In the genomic region with DNA sequence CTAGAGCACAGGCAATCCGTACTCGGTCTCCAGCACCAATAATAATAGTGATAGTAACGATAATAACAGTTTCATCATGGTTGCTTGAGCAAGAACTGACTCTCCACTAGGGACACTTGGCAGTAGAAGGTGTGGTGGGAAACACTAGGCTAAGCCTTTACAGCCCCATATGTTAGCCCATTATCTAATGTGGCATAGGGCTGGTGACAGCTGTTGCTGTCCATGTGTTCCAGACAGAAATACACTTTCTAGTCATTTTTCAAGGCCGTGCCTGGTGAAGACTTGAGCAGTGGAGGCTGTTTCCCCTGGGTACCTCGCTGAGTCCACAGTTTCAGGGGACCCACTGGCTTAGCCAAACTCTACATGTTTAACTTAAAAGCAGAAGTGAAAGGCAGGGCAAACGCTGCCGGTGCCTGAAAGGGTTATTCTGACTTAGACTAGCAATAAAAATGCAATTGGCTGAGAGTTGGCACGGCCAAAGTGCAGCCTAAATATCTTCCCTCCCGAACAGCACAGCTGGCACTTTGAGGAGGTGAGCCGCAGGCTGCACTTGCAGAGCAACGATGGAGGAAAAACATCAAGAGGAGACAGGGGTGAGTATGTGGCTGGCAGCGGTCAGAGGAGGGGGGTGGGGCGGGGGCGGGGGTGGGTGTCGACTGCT, we compare ENCODE assay signal across 10 mouse cellular contexts. TPM values are rescaled to one million over a fixed set of nuclear protein-coding genes. Genes with fewer than 3 reads are reported as not detected.
DNase-seq lines count a peak whose midpoint lies in the region; ATAC-seq lines count a peak whose summit lies in the region.
"Had no signal": no experiment of that assay in that cellular context is flagged by ENCODE, and none has a peak within 500 bp of the region (broad histone marks: within the 10 kb centered on the region; RNA-seq: fewer than 3 reads in every experiment).

No protein-coding gene starts in this region.

- 0 out of 2 replicates have a peak overlapping the region, but pooled peaks have one; percentile 0 for H3K27ac ChIP-seq in hindbrain, embryonic 10.5 days
- H3K27ac ChIP-seq in hindbrain, embryonic 14.5 days = no peak overlapping the region
- 0 out of 2 replicates have a peak overlapping the region, but pooled peaks have one; percentile 13 for H3K27ac ChIP-seq in limb, embryonic 12.5 days

- WGBS in hindbrain, embryonic 10.5 days = 61% methylated on average over 15 of the region's 15 CpGs
- 49% methylated on average over 15 of the region's 15 CpGs for WGBS in hindbrain, embryonic 14.5 days
- 29% methylated on average over 15 of the region's 15 CpGs for WGBS in limb, embryonic 12.5 days

- ATAC-seq in hindbrain, embryonic 14.5 days (ENCODE audit: low FRiP score) = no peak; the same call in 1 of the 2 replicates
- ATAC-seq in limb, embryonic 12.5 days (ENCODE audit: insufficient number of reproducible peaks, insufficient read depth, low FRiP score, low TSS enrichment, low read depth) = no peak

- H3K4me3 ChIP-seq in hindbrain, embryonic 10.5 days = no peak overlapping the region
- H3K4me3 ChIP-seq in hindbrain, embryonic 14.5 days (replicated peaks; ENCODE audit: low read length) = no peak overlapping the region
- 0 out of 2 replicates have a peak overlapping the region, but pooled peaks have one; percentile 6 for H3K4me3 ChIP-seq in limb, embryonic 12.5 days (replicated peaks)

- peaks cover 2% of the 10 kb centered on the region; the same call in 1 of the 2 replicates for H3K27me3 ChIP-seq in hindbrain, embryonic 10.5 days (ENCODE audit: insufficient read depth, poor library complexity, severe bottlenecking)
- no peaks in the 10 kb centered on the region for H3K27me3 ChIP-seq in hindbrain, embryonic 14.5 days (ENCODE audit: control insufficient read depth, insufficient read depth, low read length)
- H3K27me3 ChIP-seq in limb, embryonic 12.5 days = no peaks in the 10 kb centered on the region

- peaks cover 26% of the 10 kb centered on the region for H3K4me1 ChIP-seq in hindbrain, embryonic 10.5 days (replicated peaks)
- H3K4me1 ChIP-seq in hindbrain, embryonic 14.5 days (replicated peaks; ENCODE audit: control insufficient read depth, insufficient read depth, low read length) = no peaks in the 10 kb centered on the region; the same call in 1 of the 2 replicates
- H3K4me1 ChIP-seq in limb, embryonic 12.5 days (replicated peaks) = peaks cover 23% of the 10 kb centered on the region

- no peak overlapping the region for H3K4me2 ChIP-seq in hindbrain, embryonic 14.5 days (replicated peaks)
- H3K4me2 ChIP-seq in limb, embryonic 12.5 days = peak overlapping the region; percentile 42

- H3K9me3 ChIP-seq in hindbrain, embryonic 10.5 days = no peaks in the 10 kb centered on the region
- H3K9me3 ChIP-seq in hindbrain, embryonic 14.5 days (ENCODE audit: control insufficient read depth, low read length) = no peaks in the 10 kb centered on the region
- H3K9me3 ChIP-seq in limb, embryonic 12.5 days = no peaks in the 10 kb centered on the region

- DNase-seq in hindbrain, embryonic 10.5 days (ENCODE audit: low spot score) = no peak
- no peak for DNase-seq in hindbrain, embryonic 14.5 days (ENCODE audit: low spot score)
- DNase-seq in thymus, postnatal 14 days = peak; percentile 17
- no peak for DNase-seq in thymus, postnatal 36 days
- peak; percentile 46 for DNase-seq in thymus, postnatal 4 days
- no peak for DNase-seq in cerebellum, adult 9-11 months
- DNase-seq in urinary bladder, postnatal 14 days (ENCODE audit: low spot score) = no peak
- DNase-seq: right cerebral cortex, adult 18-20 months had no signal

- no peak overlapping the region for H3K9ac ChIP-seq in hindbrain, embryonic 14.5 days
- no peak overlapping the region for H3K9ac ChIP-seq in limb, embryonic 12.5 days (replicated peaks)

- H3K36me3 ChIP-seq in hindbrain, embryonic 10.5 days = no peaks in the 10 kb centered on the region
- no peaks in the 10 kb centered on the region for H3K36me3 ChIP-seq in hindbrain, embryonic 14.5 days (replicated peaks; ENCODE audit: control insufficient read depth, insufficient read depth)
- no peaks in the 10 kb centered on the region for H3K36me3 ChIP-seq in limb, embryonic 12.5 days

RNA-seq across cellular contexts. Expression of gene Slc2a5, which starts 1.2 kb away (rescaled TPM):
- polyA plus RNA-seq in hindbrain, embryonic 10.5 days (2016; fragmentation: Nextera tagmentation; extraction: Ambion mirVana) = 1.1 and 2.0 TPM in 2 replicates
- polyA plus RNA-seq in hindbrain, embryonic 14.5 days (2014; fragmentation: Nextera tagmentation; extraction: Ambion mirVana) = 2.4 and 2.8 TPM in 2 replicates
- polyA plus RNA-seq in limb, embryonic 12.5 days (2016; fragmentation: Nextera tagmentation; extraction: Ambion mirVana) = 1.6 and 1.9 TPM in 2 replicates

RNA-seq across cellular contexts. Expression of gene Slc2a7, which starts 28.5 kb away (rescaled TPM):
- not detected in 2 replicates for polyA plus RNA-seq in hindbrain, embryonic 10.5 days (2016; fragmentation: Nextera tagmentation; extraction: Ambion mirVana)
- polyA plus RNA-seq in hindbrain, embryonic 14.5 days (2014; fragmentation: Nextera tagmentation; extraction: Ambion mirVana) = not detected in 2 replicates
- polyA plus RNA-seq in limb, embryonic 12.5 days (2016; fragmentation: Nextera tagmentation; extraction: Ambion mirVana) = not detected in 2 replicates
- polyA plus RNA-seq: adrenal gland, adult 2 months had no signal

RNA-seq across cellular contexts. Expression of gene Gpr157, which starts 33.1 kb away (rescaled TPM):
- polyA plus RNA-seq in hindbrain, embryonic 10.5 days (2016; fragmentation: Nextera tagmentation; extraction: Ambion mirVana) = 0.59 and 0.81 TPM in 2 replicates
- polyA plus RNA-seq in hindbrain, embryonic 14.5 days (2014; fragmentation: Nextera tagmentation; extraction: Ambion mirVana) = 0.33 and 0.39 TPM in 2 replicates
- polyA plus RNA-seq in limb, embryonic 12.5 days (2016; fragmentation: Nextera tagmentation; extraction: Ambion mirVana) = 0.79 and 1.0 TPM in 2 replicates

Comparison
In these comparisons a context has a peak if more than half of its experiments do, and no peak if none do; other contexts are left out.
1. DNase-seq: peak in thymus, postnatal 14 days (single experiment) and thymus, postnatal 4 days (single experiment); none in hindbrain, embryonic 10.5 days (single experiment), hindbrain, embryonic 14.5 days (single experiment), thymus, postnatal 36 days (0 of 2), cerebellum, adult 9-11 months (single experiment) and urinary bladder, postnatal 14 days (single experiment).